Mouse (Mus musculus): ENCODE measurements around the gene Cnp.

GRCm38 (mm10) chr11:100568692-100569091 is 6.0 kb upstream of the Cnp start:
- no peak for TF ChIP-seq CTCF (IDR thresholded peaks at IDR 0.05; ENCODE audit: borderline replicate concordance, insufficient read depth, low read depth, low read length)
- no peak for TF ChIP-seq POLR2A (IDR thresholded peaks at IDR 0.05; ENCODE audit: borderline replicate concordance, insufficient read depth, low read length)

Measured in cerebellum, adult 2 months (tissue).